Mouse (Mus musculus): ENCODE measurements around the gene Phf24.

DNA sequence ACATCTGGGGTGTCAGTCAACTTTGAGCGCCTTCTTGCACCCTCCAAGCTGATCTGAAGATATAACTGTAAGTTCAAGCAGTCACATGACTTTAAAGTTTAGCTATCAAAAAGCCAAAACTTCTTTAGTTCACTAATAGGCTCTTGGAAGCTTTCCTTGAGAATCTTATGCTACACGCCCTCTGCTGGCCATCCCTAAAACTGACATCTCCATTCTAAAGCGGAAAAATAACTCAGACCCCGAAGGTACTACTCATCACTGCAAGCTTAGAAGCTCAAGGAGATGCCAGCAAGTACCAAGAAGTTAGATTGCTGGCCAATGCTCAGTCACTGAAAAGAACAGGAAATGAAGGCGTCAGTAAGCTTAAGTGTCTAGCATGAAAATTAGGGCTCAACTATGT lies 29.5 kb downstream of the Phf24 start:
- no peak for TF ChIP-seq POLR2A (IDR thresholded peaks at IDR 0.05; ENCODE audit: borderline replicate concordance, extremely low read depth, low read depth, low read length)
- no peak for TF ChIP-seq CTCF (IDR thresholded peaks at IDR 0.05; ENCODE audit: insufficient read depth, low read length)

Measured in lung, adult 2 months (tissue).